Mouse (Mus musculus): ENCODE results near the gene Ints1. TPM values are rescaled to one million over a fixed set of nuclear protein-coding genes. Genes with fewer than 3 reads are reported as not detected.
A peak's percentile ranks its signal among the peaks of the same experiment; 100 is the strongest.

Ints1 gene
- polyA plus RNA-seq, 1 experiment: 40.1 TPM

GRCm38 (mm10) chr5:139809397-139809796, 33.9 kb upstream of the Ints1 start:
- TF ChIP-seq POLR2A (IDR thresholded peaks at IDR 0.05; ENCODE audit: low read depth, low read length) (no peak), CTCF (conservative IDR thresholded peaks at IDR 0.05; ENCODE audit: insufficient read depth, insufficient read length, low read depth, low read length) (peak; percentile 26)
- H3K4me1 ChIP-seq (ENCODE audit: control insufficient read depth, insufficient read depth, low read length): 0 out of 2 replicates have a peak, but pooled peaks cover 5% of the 10 kb centered on the region
- 63% methylated on average over 4 of the region's 4 CpGs for WGBS
- H3K36me3 ChIP-seq (ENCODE audit: control insufficient read depth, insufficient read depth, low read length): no peaks in the 10 kb centered on the region
- no peaks in the 10 kb centered on the region for H3K27me3 ChIP-seq (replicated peaks; ENCODE audit: control insufficient read depth, insufficient read depth, low read length)
- DNase-seq: no peak
- no peak overlapping the region for H3K4me3 ChIP-seq (ENCODE audit: insufficient read depth, low read depth, low read length)
- H3K27ac ChIP-seq (ENCODE audit: insufficient read depth, low read depth, low read length): no peak overlapping the region

GRCm38 (mm10) chr5:139805924-139806323, 30.4 kb upstream of the Ints1 start:
- Histone ChIP-seq H3K4me3 (ENCODE audit: insufficient read depth, low read depth, low read length) (no peak overlapping the region), H3K4me1 (ENCODE audit: control insufficient read depth, insufficient read depth, low read length) (no peaks in the 10 kb centered on the region; the same call in 1 of the 2 replicates), H3K27ac (ENCODE audit: insufficient read depth, low read depth, low read length) (no peak overlapping the region), H3K27me3 (replicated peaks; ENCODE audit: control insufficient read depth, insufficient read depth, low read length) (no peaks in the 10 kb centered on the region), H3K36me3 (ENCODE audit: control insufficient read depth, insufficient read depth, low read length) (no peaks in the 10 kb centered on the region)
- 94% methylated on average over 8 of the region's 8 CpGs for WGBS
- DNase-seq: no peak
- TF ChIP-seq POLR2A (IDR thresholded peaks at IDR 0.05; ENCODE audit: low read depth, low read length) (no peak), CTCF (conservative IDR thresholded peaks at IDR 0.05; ENCODE audit: insufficient read depth, insufficient read length, low read depth, low read length) (no peak)

- no peaks in the 10 kb centered on the region; the same call in 1 of the 2 replicates for H3K4me1 ChIP-seq (ENCODE audit: control insufficient read depth, insufficient read depth, low read length)
- WGBS: 82% methylated on average over 11 of the region's 11 CpGs
- no peak overlapping the region for H3K27ac ChIP-seq (ENCODE audit: insufficient read depth, low read depth, low read length)
- no peak for DNase-seq
- H3K4me3 ChIP-seq (ENCODE audit: insufficient read depth, low read depth, low read length): no peak overlapping the region
- H3K27me3 ChIP-seq (replicated peaks; ENCODE audit: control insufficient read depth, insufficient read depth, low read length): no peaks in the 10 kb centered on the region
- TF ChIP-seq CTCF (conservative IDR thresholded peaks at IDR 0.05; ENCODE audit: insufficient read depth, insufficient read length, low read depth, low read length): no peak
- TF ChIP-seq POLR2A (IDR thresholded peaks at IDR 0.05; ENCODE audit: low read depth, low read length): no peak
- H3K36me3 ChIP-seq (ENCODE audit: control insufficient read depth, insufficient read depth, low read length): no peaks in the 10 kb centered on the region; the same call in none of the 2 replicates
Measured at GRCm38 (mm10) chr5:139804573-139805111, 29.2 kb upstream of the Ints1 start.

- WGBS: 30% methylated on average over 6 of the region's 6 CpGs
- no peak for DNase-seq
- H3K4me3 ChIP-seq (ENCODE audit: insufficient read depth, low read depth, low read length): no peak overlapping the region
- H3K27me3 ChIP-seq (replicated peaks; ENCODE audit: control insufficient read depth, insufficient read depth, low read length): no peaks in the 10 kb centered on the region
- no peaks in the 10 kb centered on the region; the same call in none of the 2 replicates for H3K36me3 ChIP-seq (ENCODE audit: control insufficient read depth, insufficient read depth, low read length)
- H3K4me1 ChIP-seq (ENCODE audit: control insufficient read depth, insufficient read depth, low read length): no peaks in the 10 kb centered on the region; the same call in 1 of the 2 replicates
- TF ChIP-seq POLR2A (IDR thresholded peaks at IDR 0.05; ENCODE audit: low read depth, low read length) (no peak), CTCF (conservative IDR thresholded peaks at IDR 0.05; ENCODE audit: insufficient read depth, insufficient read length, low read depth, low read length) (no peak)
- no peak overlapping the region for H3K27ac ChIP-seq (ENCODE audit: insufficient read depth, low read depth, low read length)
Measured at GRCm38 (mm10) chr5:139804107-139804551, 28.7 kb upstream of the Ints1 start.

- DNase-seq: peak; percentile 92
- WGBS: 7% methylated on average over 12 of the region's 12 CpGs
- no peaks in the 10 kb centered on the region for H3K27me3 ChIP-seq (replicated peaks; ENCODE audit: control insufficient read depth, insufficient read depth, low read length)
- TF ChIP-seq POLR2A (IDR thresholded peaks at IDR 0.05; ENCODE audit: low read depth, low read length): no peak
- peak; percentile 52; the same call in 1 of the 2 replicates for TF ChIP-seq CTCF (conservative IDR thresholded peaks at IDR 0.05; ENCODE audit: insufficient read depth, insufficient read length, low read depth, low read length)
- H3K36me3 ChIP-seq (ENCODE audit: control insufficient read depth, insufficient read depth, low read length): no peaks in the 10 kb centered on the region; the same call in none of the 2 replicates
- no peak overlapping the region for H3K4me3 ChIP-seq (ENCODE audit: insufficient read depth, low read depth, low read length)
- no peaks in the 10 kb centered on the region; the same call in 1 of the 2 replicates for H3K4me1 ChIP-seq (ENCODE audit: control insufficient read depth, insufficient read depth, low read length)
- no peak overlapping the region for H3K27ac ChIP-seq (ENCODE audit: insufficient read depth, low read depth, low read length)
Measured at GRCm38 (mm10) chr5:139803601-139804102, 28.2 kb upstream of the Ints1 start.

GRCm38 (mm10) chr5:139803165-139803564, 27.7 kb upstream of the Ints1 start:
- Histone ChIP-seq H3K4me3 (ENCODE audit: insufficient read depth, low read depth, low read length) (no peak overlapping the region), H3K27me3 (replicated peaks; ENCODE audit: control insufficient read depth, insufficient read depth, low read length) (no peaks in the 10 kb centered on the region), H3K36me3 (ENCODE audit: control insufficient read depth, insufficient read depth, low read length) (no peaks in the 10 kb centered on the region; the same call in none of the 2 replicates), H3K27ac (ENCODE audit: insufficient read depth, low read depth, low read length) (no peak overlapping the region), H3K4me1 (ENCODE audit: control insufficient read depth, insufficient read depth, low read length) (no peaks in the 10 kb centered on the region; the same call in 1 of the 2 replicates)
- WGBS: 60% methylated on average over 8 of the region's 8 CpGs
- peak; percentile 23 for DNase-seq
- TF ChIP-seq POLR2A (IDR thresholded peaks at IDR 0.05; ENCODE audit: low read depth, low read length) (no peak), CTCF (conservative IDR thresholded peaks at IDR 0.05; ENCODE audit: insufficient read depth, insufficient read length, low read depth, low read length) (no peak)

GRCm38 (mm10) chr5:139801880-139802279, 26.4 kb upstream of the Ints1 start:
- TF ChIP-seq CTCF (conservative IDR thresholded peaks at IDR 0.05; ENCODE audit: insufficient read depth, insufficient read length, low read depth, low read length) (no peak), POLR2A (IDR thresholded peaks at IDR 0.05; ENCODE audit: low read depth, low read length) (no peak)
- no peak for DNase-seq
- no peak overlapping the region for H3K4me3 ChIP-seq (ENCODE audit: insufficient read depth, low read depth, low read length)
- no peaks in the 10 kb centered on the region for H3K27me3 ChIP-seq (replicated peaks; ENCODE audit: control insufficient read depth, insufficient read depth, low read length)
- WGBS: 91% methylated on average over 10 of the region's 10 CpGs
- H3K27ac ChIP-seq (ENCODE audit: insufficient read depth, low read depth, low read length): no peak overlapping the region
- H3K4me1 ChIP-seq (ENCODE audit: control insufficient read depth, insufficient read depth, low read length): peaks cover 8% of the 10 kb centered on the region
- H3K36me3 ChIP-seq (ENCODE audit: control insufficient read depth, insufficient read depth, low read length): no peaks in the 10 kb centered on the region; the same call in none of the 2 replicates
